Mouse (Mus musculus): ENCODE measurements around the gene Adam15.

GRCm38 (mm10) chr3:89365153-89365485 lies 15.3 kb upstream of the Adam15 start, which contains the start of gene Dcst1:
- TF ChIP-seq POLR2A (IDR thresholded peaks at IDR 0.05; ENCODE audit: borderline replicate concordance, control insufficient read depth, low read depth, low read length), result no peak
- no peak for TF ChIP-seq CTCF (IDR thresholded peaks at IDR 0.05; ENCODE audit: control insufficient read depth, insufficient read depth, low read length)

All from bone marrow, adult 2 months (tissue).